27 mouse cellular contexts compared by ENCODE assay signal in the genomic region with DNA sequence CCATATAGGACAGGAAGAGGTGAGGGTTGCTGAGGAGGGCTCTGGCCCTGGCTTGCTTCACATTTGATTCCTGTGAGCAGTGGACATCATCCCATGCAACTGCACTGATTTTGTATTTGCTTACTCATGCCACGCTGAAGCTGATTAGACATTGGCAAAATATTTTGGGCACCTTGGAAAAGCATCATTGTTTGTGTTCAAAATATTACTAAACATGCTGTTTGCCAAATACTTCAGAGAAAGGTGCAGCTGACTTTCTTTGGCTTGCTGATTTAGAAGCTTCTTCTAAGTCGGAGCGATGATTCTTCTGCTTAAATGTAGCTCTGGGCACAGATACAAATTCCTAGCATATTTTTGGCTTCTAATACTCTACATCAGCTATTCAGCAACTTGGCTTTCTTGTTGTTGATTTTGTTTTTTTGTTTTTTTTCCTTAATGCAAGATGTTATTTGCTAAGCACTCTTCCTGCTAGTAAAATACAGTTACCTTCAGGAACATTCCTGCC.
DNase-seq lines count a peak whose midpoint lies in the region; ATAC-seq and TF ChIP-seq lines count a peak whose summit lies in the region.
"Had no signal": no experiment of that assay in that cellular context is flagged by ENCODE, and none has a peak within 500 bp of the region (broad histone marks: within the 10 kb centered on the region; RNA-seq: fewer than 3 reads in every experiment).

No protein-coding gene starts in this region.

- TF ChIP-seq POLR2A in liver, adult 2 months (IDR thresholded peaks at IDR 0.05; ENCODE audit: extremely low read depth, insufficient read depth, low read length), result no peak

- peak; percentile 3 for DNase-seq in hindbrain, postnatal 0 days (ENCODE audit: low spot score)
- DNase-seq in liver, adult 2 months (ENCODE audit: extremely low read depth, low read depth, low spot score), result peak; percentile 6
- no peak for DNase-seq in liver, postnatal 0 days
- DNase-seq in 3T3-L1 (ENCODE audit: low read depth, low spot score), result peak; percentile 18
- peak; percentile 91 for DNase-seq in Muller cell, postnatal 12 days (ENCODE audit: inconsistent ontology term)
- DNase-seq in thymus, postnatal 14 days, result no peak
- no peak for DNase-seq in B cell, adult 2 months
- DNase-seq: adrenal gland, postnatal 25 days; cerebellum, adult 8-10 months; cerebellum, postnatal 25 days; gastrocnemius, postnatal 36 days; heart, adult 18-20 months; heart, postnatal 36 days; retina, postnatal 1 day; right cerebral cortex, postnatal 14 days had no signal

- H3K79me2 ChIP-seq in liver, adult 2 months (ENCODE audit: control insufficient read depth, insufficient read depth, low read length), result no peaks in the 10 kb centered on the region

- no peaks in the 10 kb centered on the region for H3K9me3 ChIP-seq in hindbrain, postnatal 0 days (ENCODE audit: low read length)
- H3K9me3 ChIP-seq in hindbrain, embryonic 12.5 days (replicated peaks), result no peaks in the 10 kb centered on the region
- no peaks in the 10 kb centered on the region for H3K9me3 ChIP-seq in liver, postnatal 0 days (ENCODE audit: low read length)
- H3K9me3 ChIP-seq: G1E; hindbrain, embryonic 13.5 days; limb, embryonic 13.5 days; liver, embryonic 12.5 days; lung, embryonic 15.5 days; midbrain, embryonic 10.5 days; midbrain, embryonic 15.5 days; neural tube, embryonic 15.5 days had no signal

- WGBS in hindbrain, postnatal 0 days, result 63% methylated on average over 3 of the region's 3 CpGs
- 92% methylated on average over 3 of the region's 3 CpGs for WGBS in hindbrain, embryonic 12.5 days
- WGBS in liver, adult 2 months, result 77% methylated on average over 3 of the region's 3 CpGs
- WGBS in liver, postnatal 0 days (ENCODE audit: insufficient replicate concordance), result 75% methylated on average over 3 of the region's 3 CpGs

- no peaks in the 10 kb centered on the region for H3K27me3 ChIP-seq in hindbrain, postnatal 0 days (ENCODE audit: insufficient read depth, low read length)
- no peaks in the 10 kb centered on the region for H3K27me3 ChIP-seq in hindbrain, embryonic 12.5 days
- no peaks in the 10 kb centered on the region for H3K27me3 ChIP-seq in liver, adult 2 months (ENCODE audit: control insufficient read depth, insufficient read depth, low read length)
- H3K27me3 ChIP-seq in liver, postnatal 0 days (ENCODE audit: insufficient read depth, low read length), result no peaks in the 10 kb centered on the region
- H3K27me3 ChIP-seq: hindbrain, embryonic 13.5 days; limb, embryonic 13.5 days; liver, embryonic 12.5 days; lung, embryonic 15.5 days; midbrain, embryonic 15.5 days; neural tube, embryonic 15.5 days had no signal

- ATAC-seq in hindbrain, postnatal 0 days, result no peak
- no peak for ATAC-seq in hindbrain, embryonic 12.5 days (ENCODE audit: low FRiP score)
- no peak for ATAC-seq in liver, postnatal 0 days
- ATAC-seq: intestine, postnatal 0 days; liver, embryonic 12.5 days; midbrain, embryonic 15.5 days had no signal

- no peaks in the 10 kb centered on the region for H3K4me1 ChIP-seq in hindbrain, postnatal 0 days (ENCODE audit: insufficient read depth, low read length)
- H3K4me1 ChIP-seq in hindbrain, embryonic 12.5 days, result no peaks in the 10 kb centered on the region
- no peaks in the 10 kb centered on the region for H3K4me1 ChIP-seq in liver, adult 2 months (ENCODE audit: control insufficient read depth, insufficient read depth, low read length)
- no peaks in the 10 kb centered on the region for H3K4me1 ChIP-seq in liver, postnatal 0 days (ENCODE audit: insufficient read depth)
- H3K4me1 ChIP-seq: hindbrain, embryonic 13.5 days; limb, embryonic 13.5 days; liver, embryonic 12.5 days; lung, embryonic 15.5 days; midbrain, embryonic 10.5 days; midbrain, embryonic 15.5 days; neural tube, embryonic 15.5 days had no signal

- H3K9ac ChIP-seq in hindbrain, postnatal 0 days (replicated peaks; ENCODE audit: low read length), result no peak overlapping the region
- H3K9ac ChIP-seq in hindbrain, embryonic 12.5 days, result no peak overlapping the region
- no peak overlapping the region for H3K9ac ChIP-seq in liver, adult 2 months (ENCODE audit: low read depth, low read length)
- H3K9ac ChIP-seq in liver, postnatal 0 days (replicated peaks), result no peak overlapping the region
- H3K9ac ChIP-seq: hindbrain, embryonic 13.5 days; limb, embryonic 13.5 days; liver, embryonic 12.5 days; lung, embryonic 15.5 days; midbrain, embryonic 15.5 days; neural tube, embryonic 15.5 days had no signal

- no peak overlapping the region for H3K4me2 ChIP-seq in hindbrain, postnatal 0 days (ENCODE audit: low read depth, low read length)
- no peak overlapping the region for H3K4me2 ChIP-seq in hindbrain, embryonic 12.5 days (replicated peaks)
- no peak overlapping the region for H3K4me2 ChIP-seq in liver, postnatal 0 days (ENCODE audit: low read depth, low read length)
- H3K4me2 ChIP-seq: heart, embryonic 11.5 days; hindbrain, embryonic 13.5 days; limb, embryonic 13.5 days; liver, embryonic 12.5 days; lung, embryonic 15.5 days; midbrain, embryonic 15.5 days; neural tube, embryonic 15.5 days had no signal

- no peak overlapping the region for H3K27ac ChIP-seq in hindbrain, postnatal 0 days
- no peak overlapping the region for H3K27ac ChIP-seq in hindbrain, embryonic 12.5 days
- H3K27ac ChIP-seq in liver, adult 2 months (replicated peaks; ENCODE audit: insufficient read depth, low read depth, low read length), result no peak overlapping the region
- H3K27ac ChIP-seq in liver, postnatal 0 days (ENCODE audit: low read depth), result no peak overlapping the region
- H3K27ac ChIP-seq: hindbrain, embryonic 13.5 days; layer of hippocampus, adult 2 months; limb, embryonic 13.5 days; liver, embryonic 12.5 days; lung, embryonic 15.5 days; midbrain, embryonic 10.5 days; midbrain, embryonic 15.5 days; neural tube, embryonic 15.5 days had no signal

- TF ChIP-seq EP300 in liver, postnatal 0 days (IDR thresholded peaks at IDR 0.05; ENCODE audit: low read depth), result no peak

- H3K4me3 ChIP-seq in hindbrain, postnatal 0 days (ENCODE audit: low read length), result no peak overlapping the region
- H3K4me3 ChIP-seq in hindbrain, embryonic 12.5 days, result no peak overlapping the region
- H3K4me3 ChIP-seq in liver, adult 2 months (ENCODE audit: insufficient read depth, low read depth, low read length), result no peak overlapping the region
- H3K4me3 ChIP-seq in liver, postnatal 0 days (ENCODE audit: low read depth, low read length), result no peak overlapping the region
- H3K4me3 ChIP-seq: hindbrain, embryonic 13.5 days; layer of hippocampus, adult 2 months; limb, embryonic 13.5 days; liver, embryonic 12.5 days; lung, embryonic 15.5 days; midbrain, embryonic 10.5 days; midbrain, embryonic 15.5 days; neural tube, embryonic 15.5 days had no signal

- no peak for TF ChIP-seq CTCF in hindbrain, postnatal 0 days (IDR thresholded peaks at IDR 0.05; ENCODE audit: low read depth)
- no peak for TF ChIP-seq CTCF in liver, adult 2 months (IDR thresholded peaks at IDR 0.05; ENCODE audit: low read depth, low read length)
- TF ChIP-seq CTCF in liver, postnatal 0 days (IDR thresholded peaks at IDR 0.05; ENCODE audit: low read depth), result no peak

- no peaks in the 10 kb centered on the region for H3K36me3 ChIP-seq in hindbrain, postnatal 0 days (ENCODE audit: insufficient read depth, low read length)
- no peaks in the 10 kb centered on the region for H3K36me3 ChIP-seq in hindbrain, embryonic 12.5 days
- H3K36me3 ChIP-seq in liver, adult 2 months (ENCODE audit: control insufficient read depth, insufficient read depth, low read length), result no peaks in the 10 kb centered on the region
- no peaks in the 10 kb centered on the region for H3K36me3 ChIP-seq in liver, postnatal 0 days (replicated peaks; ENCODE audit: insufficient read depth, low read length)
- H3K36me3 ChIP-seq: G1E; hindbrain, embryonic 13.5 days; limb, embryonic 13.5 days; liver, embryonic 12.5 days; lung, embryonic 15.5 days; midbrain, embryonic 10.5 days; midbrain, embryonic 15.5 days; neural tube, embryonic 15.5 days had no signal

Comparison
In these comparisons a context has a peak if more than half of its experiments do, and no peak if none do; other contexts are left out.
1. DNase-seq: peak in hindbrain, postnatal 0 days (single experiment), liver, adult 2 months (single experiment), 3T3-L1 (single experiment) and Muller cell, postnatal 12 days (single experiment); none in liver, postnatal 0 days (single experiment), thymus, postnatal 14 days (single experiment) and B cell, adult 2 months (0 of 2).